Mouse (Mus musculus) G1E (cell line): ENCODE measurements around the gene Emx2.

ENCODE experiments used
- CTCF ChIP-seq: IDR thresholded peaks from 2 replicates; pipeline ENCODE4 v1.5.1; 2012; ENCODE audit warnings: low read depth, low read length, inconsistent platforms, mixed read lengths
- GATA1 ChIP-seq: IDR thresholded peaks from 2 replicates; pipeline ENCODE4 v1.6.1; 2012; ENCODE audit warnings: borderline replicate concordance, low read length, inconsistent platforms, mixed read lengths
- GATA2 ChIP-seq: IDR thresholded peaks from 2 replicates; pipeline ENCODE4 v1.6.1; 2012; ENCODE audit warnings: low read depth, low read length, inconsistent platforms, borderline replicate concordance
- TAL1 ChIP-seq: conservative IDR thresholded peaks from 2 replicates; pipeline ENCODE4 v1.6.1; 2012; ENCODE audit warnings: low read depth, low read length, inconsistent platforms, mixed read lengths

- TF ChIP-seq TAL1, result no peak
- TF ChIP-seq CTCF, result no peak
- no peak for TF ChIP-seq GATA2
- TF ChIP-seq GATA1, result no peak
These were observed 8.3 kb downstream of the Emx2 start for GRCm38 (mm10) chr19:59466417-59466937.
